Mouse (Mus musculus) Muller cell, postnatal 12 days (primary cell): ENCODE data around the gene Pigh.

ENCODE experiments used
- DNase-seq: peaks from one replicate; pipeline ENCODE4 v3.0.0-alpha.2; 2015; ENCODE audit errors: inconsistent ontology term

Gene Pigh

GRCm38 (mm10) chr12:79067526-79067925, 21.9 kb downstream of the Pigh start:
- DNase-seq = no peak

GRCm38 (mm10) chr12:79066431-79066830, 23.0 kb downstream of the Pigh start:
- DNase-seq = no peak

GRCm38 (mm10) chr12:79064451-79064850, 25.0 kb downstream of the Pigh start:
- no peak for DNase-seq

GRCm38 (mm10) chr12:79060766-79061652, 28.4 kb downstream of the Pigh start:
- no peak for DNase-seq

- DNase-seq = no peak
Observed at GRCm38 (mm10) chr12:79060134-79060533, 29.3 kb downstream of the Pigh start.

- DNase-seq = no peak
Observed at GRCm38 (mm10) chr12:79059573-79059972, 29.9 kb downstream of the Pigh start.

- DNase-seq = no peak
Observed at GRCm38 (mm10) chr12:79055276-79055675, 34.2 kb downstream of the Pigh start.

- no peak for DNase-seq
Observed at GRCm38 (mm10) chr12:79052073-79052472, 37.4 kb downstream of the Pigh start.

- no peak for DNase-seq
Observed at GRCm38 (mm10) chr12:79050545-79051212, 38.8 kb downstream of the Pigh start.

GRCm38 (mm10) chr12:79049807-79050206, 39.6 kb downstream of the Pigh start:
- no peak for DNase-seq

- no peak for DNase-seq
Observed at GRCm38 (mm10) chr12:79048898-79049297, 40.6 kb downstream of the Pigh start.

- no peak for DNase-seq
Observed at GRCm38 (mm10) chr12:79047203-79047602, 42.2 kb downstream of the Pigh start.

GRCm38 (mm10) chr12:79046171-79046570, 43.3 kb downstream of the Pigh start:
- no peak for DNase-seq

GRCm38 (mm10) chr12:79044668-79045067, 44.8 kb downstream of the Pigh start:
- no peak for DNase-seq

- no peak for DNase-seq
Observed at GRCm38 (mm10) chr12:79041436-79041835, 48.0 kb downstream of the Pigh start.

- DNase-seq = no peak
Observed at GRCm38 (mm10) chr12:79040201-79040827, 49.1 kb downstream of the Pigh start.

GRCm38 (mm10) chr12:79039708-79040107, 49.7 kb downstream of the Pigh start:
- DNase-seq = no peak

- DNase-seq = peak; percentile 6
Observed at GRCm38 (mm10) chr12:79035349-79035748, 54.1 kb downstream of the Pigh start.

GRCm38 (mm10) chr12:79034331-79034730, 55.1 kb downstream of the Pigh start:
- no peak for DNase-seq
